Mouse (Mus musculus) macrophage (primary cell): ENCODE results near the gene Chrdl2. TPM values are rescaled to one million over a fixed set of nuclear protein-coding genes. Genes with fewer than 3 reads are reported as not detected.

Experiments
- polyA plus RNA-seq: library from polyadenylated mRNA; stranded (reverse); fragments of 250-400 nt; gene quantifications from 3 replicates; pipeline ENCODE4 v1.2.4, GENCODE M21; 2018; ENCODE audit warnings: inconsistent platforms

Gene Chrdl2
- polyA plus RNA-seq, 1 experiment from 2014 or later: not detected

Other genes with a start within 250 kb of the Chrdl2 start
- gene Olfr521, start 242.7 kb upstream of the Chrdl2 start, polyA plus RNA-seq: not detected in 3 replicates
- 0.55 to 1.1 TPM (median 0.79 TPM) in 3 replicates for gene Neu3, start 177.8 kb upstream of the Chrdl2 start, polyA plus RNA-seq
- gene Xrra1, start 147.1 kb upstream of the Chrdl2 start, polyA plus RNA-seq: 0.11 to 0.12 TPM in 2 of 3 replicates, not detected in the other
- 165 to 201 TPM (median 180 TPM) in 3 replicates for gene Spcs2, start 142.7 kb upstream of the Chrdl2 start, polyA plus RNA-seq
- gene Rnf169, start 25.7 kb upstream of the Chrdl2 start, polyA plus RNA-seq: 10.4 to 15.0 TPM (median 11.8 TPM) in 3 replicates
- 27.4 to 53.5 TPM (median 39.1 TPM) in 3 replicates for gene Pold3, start 115.4 kb downstream of the Chrdl2 start, polyA plus RNA-seq
- gene Lipt2, start 153.1 kb downstream of the Chrdl2 start, polyA plus RNA-seq: 2.6 to 6.6 TPM (median 5.7 TPM) in 3 replicates
- 0.39 to 0.61 TPM (median 0.43 TPM) in 3 replicates for gene Kcne3, start 170.3 kb downstream of the Chrdl2 start, polyA plus RNA-seq
- 6.2 to 23.9 TPM (median 7.7 TPM) in 3 replicates for gene Pgm2l1, start 221.2 kb downstream of the Chrdl2 start, polyA plus RNA-seq